Mouse (Mus musculus): Measurements from ENCODE around the gene Sema3g. TPM values are rescaled to one million over a fixed set of nuclear protein-coding genes. Genes with fewer than 3 reads are reported as not detected.

Gene Sema3g
- polyA plus RNA-seq, 1 experiment from 2014 or later = 0.93 TPM

GRCm38 (mm10) chr14:31237101-31237882 lies 19.6 kb downstream of the Sema3g start:
- 0 out of 2 replicates have a peak, but pooled peaks cover 3% of the 10 kb centered on the region for H3K4me1 ChIP-seq
- WGBS = 84% methylated on average over 7 of the region's 7 CpGs
- no peaks in the 10 kb centered on the region for H3K36me3 ChIP-seq (replicated peaks)

DNA sequence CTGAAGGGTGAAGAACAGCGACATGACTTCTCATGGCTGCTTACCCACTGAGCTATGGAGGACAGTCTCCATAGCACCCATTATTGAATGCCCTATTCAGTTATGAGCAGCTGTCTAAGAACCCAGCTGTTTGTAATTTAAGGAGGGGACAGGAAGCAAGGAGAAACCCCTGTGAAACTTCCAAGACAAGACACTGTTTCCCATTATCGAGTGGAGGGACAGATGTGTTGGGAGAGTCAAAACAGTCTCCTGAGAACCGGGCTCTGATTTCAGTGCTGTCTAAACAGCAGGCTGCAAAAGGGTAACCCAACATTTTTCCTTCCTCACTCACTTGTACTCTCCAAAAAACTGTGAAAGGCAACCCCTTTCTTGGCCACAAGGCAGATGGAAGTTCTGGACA lies 22.9 kb downstream of the Sema3g start:
- Histone ChIP-seq H3K27me3 (no peaks in the 10 kb centered on the region), H3K4me2 (no peak overlapping the region), H3K27ac (no peak overlapping the region), H3K4me3 (replicated peaks) (no peak overlapping the region), H3K9me3 (no peaks in the 10 kb centered on the region), H3K9ac (no peak overlapping the region), H3K4me1 (no peaks in the 10 kb centered on the region), H3K36me3 (replicated peaks) (no peaks in the 10 kb centered on the region)
- no peak for ATAC-seq (ENCODE audit: low FRiP score)
- 69% methylated on average over 3 of the region's 3 CpGs for WGBS

More at GRCm38 (mm10) chr14:31237101-31237882, 19.6 kb downstream of the Sema3g start:
- H3K9ac ChIP-seq = no peak overlapping the region
- no peak overlapping the region for H3K4me2 ChIP-seq
- H3K9me3 ChIP-seq = no peaks in the 10 kb centered on the region
- H3K27ac ChIP-seq = no peak overlapping the region
- H3K27me3 ChIP-seq = no peaks in the 10 kb centered on the region
- ATAC-seq (ENCODE audit: low FRiP score) = no peak
- H3K4me3 ChIP-seq (replicated peaks) = no peak overlapping the region

DNA sequence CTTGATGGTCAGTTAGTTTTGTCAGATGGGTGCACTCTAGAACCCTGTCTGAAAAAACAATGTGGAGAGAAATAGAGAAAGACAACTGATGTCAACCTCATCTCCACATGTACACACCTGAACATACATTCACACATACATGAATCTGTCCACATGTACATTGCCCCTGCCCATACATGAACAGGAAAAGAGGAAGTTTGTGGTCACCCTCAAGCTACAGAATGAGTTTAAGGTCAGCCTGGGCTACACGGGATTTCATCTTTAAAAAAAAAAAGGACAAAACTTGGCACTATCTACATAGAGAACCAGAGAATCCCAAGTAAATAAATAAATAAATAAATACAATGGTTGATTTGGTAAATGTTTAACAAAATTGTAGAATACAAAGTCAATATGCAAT lies 27.1 kb downstream of the Sema3g start:
- Histone ChIP-seq H3K36me3 (replicated peaks) (no peaks in the 10 kb centered on the region), H3K4me1 (0 out of 2 replicates have a peak, but pooled peaks cover 1% of the 10 kb centered on the region), H3K9me3 (no peaks in the 10 kb centered on the region), H3K4me2 (no peak overlapping the region), H3K27me3 (no peaks in the 10 kb centered on the region), H3K9ac (no peak overlapping the region), H3K4me3 (replicated peaks) (no peak overlapping the region), H3K27ac (no peak overlapping the region)
- ATAC-seq (ENCODE audit: low FRiP score) = no peak
- 81% methylated on average over 1 of the region's 1 CpGs for WGBS

DNA sequence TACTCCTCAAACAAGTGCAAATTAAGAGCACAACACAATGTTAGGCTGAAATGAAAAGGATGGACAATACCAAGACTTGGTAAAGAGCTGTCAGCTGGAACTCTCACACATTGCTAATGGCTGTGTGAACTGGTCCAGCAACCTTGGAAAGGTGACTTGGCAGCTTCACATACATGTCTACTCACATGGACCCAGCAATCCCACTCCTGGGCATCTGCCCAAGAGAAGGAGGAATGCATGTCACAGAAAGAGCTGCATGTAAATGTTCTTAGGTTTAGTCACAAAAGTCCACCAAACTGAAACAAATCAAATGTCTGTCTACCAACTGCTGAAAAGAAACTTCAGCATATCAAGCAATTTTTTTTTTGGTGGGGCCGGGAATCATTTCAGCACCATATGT lies 28.3 kb downstream of the Sema3g start:
- Histone ChIP-seq H3K36me3 (replicated peaks) (no peaks in the 10 kb centered on the region), H3K4me3 (replicated peaks) (no peak overlapping the region), H3K27ac (no peak overlapping the region), H3K9me3 (no peaks in the 10 kb centered on the region), H3K4me2 (no peak overlapping the region), H3K9ac (no peak overlapping the region), H3K4me1 (peaks cover 8% of the 10 kb centered on the region), H3K27me3 (no peaks in the 10 kb centered on the region)
- WGBS = 82% methylated on average over 1 of the region's 1 CpGs
- no peak for ATAC-seq (ENCODE audit: low FRiP score)

DNA sequence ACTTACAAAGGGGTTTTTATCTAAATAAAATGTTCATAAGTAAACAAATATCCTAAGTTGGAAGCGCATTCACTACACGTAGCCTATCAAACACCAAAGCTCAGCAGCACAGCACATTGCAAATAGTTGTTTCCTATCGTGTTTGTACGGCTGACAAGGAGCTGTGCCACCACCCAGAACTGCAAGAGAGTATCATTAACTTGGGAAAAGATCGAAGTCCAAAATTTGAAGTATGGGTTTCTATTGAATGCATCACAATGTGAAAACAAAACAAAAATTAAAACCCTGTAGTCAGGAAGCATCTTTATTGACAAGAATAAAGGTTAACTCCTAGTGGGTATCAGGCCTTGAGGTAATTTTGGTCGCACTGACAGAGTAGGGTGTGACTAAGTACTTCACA lies 30.7 kb downstream of the Sema3g start:
- no peaks in the 10 kb centered on the region for H3K27me3 ChIP-seq

DNA sequence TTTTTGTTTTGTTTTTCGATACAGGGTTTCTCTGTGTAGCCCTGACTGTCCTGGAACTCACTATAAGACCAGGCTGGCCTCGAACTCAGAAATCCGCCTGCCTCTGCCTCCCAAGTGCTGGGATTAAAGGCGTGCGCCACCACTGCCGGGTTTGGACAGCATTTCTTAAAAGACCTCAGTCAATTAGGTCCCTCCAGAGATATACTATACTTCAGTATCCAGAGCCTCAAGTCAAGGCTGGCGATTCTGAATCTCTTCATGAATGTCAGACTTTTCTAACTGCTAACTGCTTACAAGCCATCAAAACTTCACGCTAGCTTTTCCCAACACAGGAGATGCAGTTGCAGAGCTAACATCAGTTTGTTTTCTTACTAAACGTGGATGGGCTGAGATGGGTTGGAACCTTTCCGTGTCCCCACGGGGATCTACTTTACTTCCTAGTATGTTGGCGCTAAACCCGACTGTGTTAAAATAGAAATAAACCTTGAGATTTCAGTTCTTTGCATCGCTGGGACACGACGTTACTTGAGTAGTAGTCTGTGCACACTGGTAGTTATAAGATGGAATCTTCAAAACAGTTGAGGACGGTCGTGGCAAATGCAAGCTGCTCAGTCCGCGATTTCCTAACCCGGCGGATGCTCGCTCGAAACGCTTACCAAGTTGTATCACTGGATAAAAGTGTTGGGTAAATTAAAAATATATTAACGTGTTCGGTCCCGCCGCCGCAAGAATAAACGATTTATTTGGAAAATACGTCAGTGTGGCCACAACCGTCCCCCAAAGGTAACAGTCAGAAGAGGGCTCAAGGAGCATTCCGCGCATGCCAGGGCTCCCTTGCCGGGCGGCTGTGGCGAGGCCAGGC lies 32.8 kb downstream of the Sema3g start:
- Histone ChIP-seq H3K4me1 (peaks cover 22% of the 10 kb centered on the region), H3K9ac (peak overlapping the region; percentile 96), H3K27ac (peak overlapping the region; percentile 91), H3K27me3 (no peaks in the 10 kb centered on the region), H3K9me3 (no peaks in the 10 kb centered on the region), H3K36me3 (replicated peaks) (peaks cover 28% of the 10 kb centered on the region), H3K4me2 (peak overlapping the region; percentile 92), H3K4me3 (replicated peaks) (peak overlapping the region; percentile 93)
- 0 out of 2 replicates have a peak, but pooled peaks have one; percentile 15 for ATAC-seq (ENCODE audit: low FRiP score)
- WGBS = 23% methylated on average over 38 of the region's 38 CpGs

More for the DNA sequence above, 30.7 kb downstream of the Sema3g start:
- Histone ChIP-seq H3K4me3 (replicated peaks) (no peak overlapping the region), H3K36me3 (replicated peaks) (peaks cover 7% of the 10 kb centered on the region), H3K27ac (no peak overlapping the region), H3K4me2 (no peak overlapping the region), H3K4me1 (peaks cover 22% of the 10 kb centered on the region), H3K9me3 (no peaks in the 10 kb centered on the region), H3K9ac (no peak overlapping the region)
- WGBS = 95% methylated on average over 6 of the region's 6 CpGs
- ATAC-seq (ENCODE audit: low FRiP score) = no peak

DNA sequence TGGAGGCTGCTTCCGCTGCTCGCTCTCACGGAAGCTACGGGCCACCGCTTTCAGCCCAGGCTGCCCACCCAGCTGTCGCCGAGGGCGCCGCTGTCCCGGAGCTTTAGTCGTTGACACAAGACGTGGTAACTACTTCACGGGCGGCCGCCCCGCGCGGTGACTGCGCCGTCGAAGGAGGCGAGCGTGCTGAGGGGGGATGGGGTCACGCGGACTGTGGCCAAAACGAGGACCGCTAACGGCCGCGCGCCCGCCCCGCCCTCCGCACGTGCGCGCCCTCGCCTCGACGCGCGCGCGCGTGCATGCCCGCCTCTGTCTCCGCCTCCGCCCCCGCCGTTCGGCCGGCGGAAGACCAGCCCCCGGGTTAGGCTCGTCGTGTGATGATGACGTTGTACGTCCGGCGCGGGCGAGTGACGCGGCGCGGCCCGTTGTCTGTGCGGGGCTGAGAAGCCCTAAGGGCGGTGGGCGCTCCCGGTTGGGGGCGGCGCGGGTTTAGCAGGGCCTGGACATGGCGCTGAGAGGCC lies 33.5 kb downstream of the Sema3g start, which contains the start of the genes Phf7 and Bap1:
TSS of gene Phf7 (minus strand) at position 234 of the 521 bp plus-strand sequence.
TSS of gene Bap1 (plus strand) at position 367 of the 521 bp plus-strand sequence.
- Histone ChIP-seq H3K4me1 (peaks cover 22% of the 10 kb centered on the region), H3K9me3 (no peaks in the 10 kb centered on the region), H3K4me3 (replicated peaks) (peak within 1 kb of the TSS; percentile 93), H3K27ac (peak within 1 kb of the TSS; percentile 91), H3K4me2 (peak within 1 kb of the TSS; percentile 92), H3K27me3 (no peaks in the 10 kb centered on the region), H3K9ac (peak within 1 kb of the TSS; percentile 96), H3K36me3 (replicated peaks) (peaks cover 35% of the 10 kb centered on the region)
- peak; percentile 93 for ATAC-seq (ENCODE audit: low FRiP score)
- under 1% methylated on average over 74 of the region's 75 CpGs for WGBS

GRCm38 (mm10) chr14:31251626-31252025 lies 34.0 kb downstream of the Sema3g start:
- H3K9me3 ChIP-seq = no peaks in the 10 kb centered on the region
- no peaks in the 10 kb centered on the region for H3K27me3 ChIP-seq
- WGBS = 3% methylated on average over 13 of the region's 18 CpGs
- no peak; the same call in 1 of the 2 replicates for ATAC-seq (ENCODE audit: low FRiP score)
- peak overlapping the region; percentile 96 for H3K9ac ChIP-seq
- H3K4me1 ChIP-seq = peaks cover 22% of the 10 kb centered on the region
- peaks cover 40% of the 10 kb centered on the region for H3K36me3 ChIP-seq (replicated peaks)
- peak overlapping the region; percentile 92 for H3K4me2 ChIP-seq
- H3K27ac ChIP-seq = peak overlapping the region; percentile 91
- peak overlapping the region; percentile 93 for H3K4me3 ChIP-seq (replicated peaks)

- ATAC-seq (ENCODE audit: low FRiP score) = no peak
- 88% methylated on average over 5 of the region's 5 CpGs for WGBS
- H3K36me3 ChIP-seq (replicated peaks) = peaks cover 44% of the 10 kb centered on the region
- peak overlapping the region; percentile 96 for H3K9ac ChIP-seq
- no peaks in the 10 kb centered on the region for H3K27me3 ChIP-seq
- no peaks in the 10 kb centered on the region for H3K9me3 ChIP-seq
- peak overlapping the region; percentile 93 for H3K4me3 ChIP-seq (replicated peaks)
- H3K27ac ChIP-seq = no peak overlapping the region
- H3K4me2 ChIP-seq = peak overlapping the region; percentile 92
- H3K4me1 ChIP-seq = peaks cover 22% of the 10 kb centered on the region
Observed at GRCm38 (mm10) chr14:31252091-31252490, 34.4 kb downstream of the Sema3g start.

GRCm38 (mm10) chr14:31258476-31259050 lies 40.9 kb downstream of the Sema3g start:
- WGBS = 97% methylated on average over 14 of the region's 14 CpGs

GRCm38 (mm10) chr14:31260374-31260773 lies 42.7 kb downstream of the Sema3g start:
- no peaks in the 10 kb centered on the region for H3K4me1 ChIP-seq
- no peaks in the 10 kb centered on the region for H3K27me3 ChIP-seq
- no peaks in the 10 kb centered on the region for H3K9me3 ChIP-seq
- H3K27ac ChIP-seq = no peak overlapping the region
- no peak for ATAC-seq (ENCODE audit: low FRiP score)
- no peak overlapping the region for H3K4me2 ChIP-seq
- no peak overlapping the region for H3K9ac ChIP-seq
- no peak overlapping the region for H3K4me3 ChIP-seq (replicated peaks)
- WGBS = 96% methylated on average over 4 of the region's 4 CpGs
- peaks cover 77% of the 10 kb centered on the region for H3K36me3 ChIP-seq (replicated peaks)

More at GRCm38 (mm10) chr14:31258476-31259050, 40.9 kb downstream of the Sema3g start:
- no peak for ATAC-seq (ENCODE audit: low FRiP score)
- H3K27ac ChIP-seq = no peak overlapping the region
- peaks cover 95% of the 10 kb centered on the region for H3K36me3 ChIP-seq (replicated peaks)
- H3K27me3 ChIP-seq = no peaks in the 10 kb centered on the region
- H3K4me3 ChIP-seq (replicated peaks) = no peak overlapping the region
- no peaks in the 10 kb centered on the region for H3K4me1 ChIP-seq
- no peak overlapping the region for H3K9ac ChIP-seq
- no peak overlapping the region; the same call in 1 of the 2 replicates for H3K4me2 ChIP-seq
- H3K9me3 ChIP-seq = no peaks in the 10 kb centered on the region

DNA sequence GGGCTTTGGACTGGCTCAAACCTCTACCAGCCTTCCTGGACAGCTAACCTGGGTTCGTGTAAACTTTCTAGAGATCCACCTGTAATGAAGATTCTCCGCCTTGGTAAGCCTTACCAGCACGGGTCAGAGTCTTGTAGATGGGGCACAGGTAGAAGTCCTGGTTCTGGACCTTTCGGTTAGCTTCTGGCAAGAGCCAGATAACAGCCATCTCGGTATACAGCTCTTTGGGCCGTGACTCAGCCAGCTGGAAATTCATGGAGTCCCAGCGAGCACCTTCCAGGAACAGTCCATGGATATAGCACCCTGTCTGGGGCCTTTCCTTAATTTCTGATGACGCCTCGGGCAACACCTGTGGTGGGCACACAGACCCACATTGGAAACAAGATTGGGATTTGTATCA lies 43.3 kb downstream of the Sema3g start:
- Histone ChIP-seq H3K4me2 (no peak overlapping the region), H3K4me3 (replicated peaks) (no peak overlapping the region), H3K9me3 (no peaks in the 10 kb centered on the region), H3K27ac (no peak overlapping the region), H3K9ac (no peak overlapping the region), H3K4me1 (no peaks in the 10 kb centered on the region), H3K27me3 (no peaks in the 10 kb centered on the region), H3K36me3 (replicated peaks) (peaks cover 71% of the 10 kb centered on the region)
- no peak for ATAC-seq (ENCODE audit: low FRiP score)
- WGBS = 94% methylated on average over 9 of the region's 9 CpGs
